Mouse (Mus musculus) induced T-regulatory cell, adult 2 months (primary cell): Measurements from ENCODE around the gene Gm21820.
"Not testable (repeated sequence)": the region's sequence is repeated elsewhere in the genome, so short reads cannot be mapped to it uniquely, and the experiment has no call there.

Experiments
- DNase-seq: peaks from one replicate; pipeline ENCODE4 v3.0.0-alpha.2; 2012; ENCODE audit warnings: low read depth

Gene Gm21820

DNA sequence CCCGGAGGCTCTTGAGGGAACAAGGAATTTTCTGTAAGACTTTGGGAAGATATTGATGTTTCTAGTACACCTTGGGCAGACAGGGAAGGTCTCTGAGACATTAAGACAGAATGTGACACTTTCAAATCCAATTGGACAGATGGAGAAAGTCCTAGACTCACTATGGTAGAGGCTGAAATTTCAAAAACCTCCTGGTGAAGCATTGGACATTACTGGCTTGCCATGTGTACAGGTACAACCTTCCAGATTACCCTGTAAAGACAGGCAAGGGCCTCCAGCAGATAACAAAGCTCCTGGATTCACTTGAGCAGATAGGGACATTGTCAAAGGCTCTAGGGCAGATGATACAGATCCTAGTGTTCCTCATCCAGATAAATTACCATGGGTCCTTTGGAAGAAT is at the start of gene Gm21820:
Gm21820 (minus strand) TSS at position 101 of the 400 bp plus-strand sequence.
- DNase-seq: not testable (repeated sequence)
